21 mouse cellular contexts compared by ENCODE assay signal in the genomic region with DNA sequence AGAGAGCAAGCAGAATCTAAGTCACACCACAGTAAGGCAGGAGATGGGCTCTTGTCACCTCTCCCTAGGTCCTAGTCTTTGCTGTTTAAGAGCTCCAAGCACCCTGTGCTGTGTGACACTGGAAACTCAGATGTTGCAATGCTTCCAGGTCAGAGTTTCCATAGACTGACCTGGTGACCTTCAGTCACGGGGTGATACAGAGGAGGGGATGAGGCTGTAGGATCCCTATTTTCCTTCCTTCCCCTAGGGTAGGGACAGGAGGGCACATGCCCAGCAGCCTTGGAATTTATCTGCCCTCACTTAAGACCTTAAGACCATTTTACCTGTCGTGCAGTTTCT. TPM values are rescaled to one million over a fixed set of nuclear protein-coding genes. Genes with fewer than 3 reads are reported as not detected.
A peak's percentile ranks its signal among the peaks of the same experiment; 100 is the strongest.
DNase-seq lines count a peak whose midpoint lies in the region; ATAC-seq and TF ChIP-seq lines count a peak whose summit lies in the region.
"Had no signal": no experiment of that assay in that cellular context is flagged by ENCODE, and none has a peak within 500 bp of the region (broad histone marks: within the 10 kb centered on the region; RNA-seq: fewer than 3 reads in every experiment).

No protein-coding gene starts in this region.

- no peaks in the 10 kb centered on the region for H3K27me3 ChIP-seq in heart, adult 2 months (ENCODE audit: control insufficient read depth, insufficient read depth, low read length)
- no peaks in the 10 kb centered on the region for H3K27me3 ChIP-seq in heart, embryonic 12.5 days (replicated peaks)
- H3K27me3 ChIP-seq in stomach, embryonic 16.5 days (ENCODE audit: control insufficient read depth, insufficient read depth, low read length): no peaks in the 10 kb centered on the region
- no peaks in the 10 kb centered on the region for H3K27me3 ChIP-seq in stomach, postnatal 0 days (ENCODE audit: control insufficient read depth, insufficient read depth, low read length)
- no peaks in the 10 kb centered on the region for H3K27me3 ChIP-seq in liver, embryonic 14.5 days (ENCODE audit: control insufficient read depth, insufficient read depth, low read length)
- H3K27me3 ChIP-seq: hindbrain, embryonic 12.5 days had no signal

- TF ChIP-seq EP300 in heart, adult 2 months (IDR thresholded peaks at IDR 0.05; ENCODE audit: insufficient read depth, low read depth, low read length): no peak
- no peak for TF ChIP-seq EP300 in stomach, postnatal 0 days (optimal IDR thresholded peaks at IDR 0.05)
- TF ChIP-seq EP300 in liver, embryonic 14.5 days (IDR thresholded peaks at IDR 0.05; ENCODE audit: low read depth): no peak

- DNase-seq in heart, adult 2 months: no peak
- no peak for DNase-seq in stomach, postnatal 0 days (ENCODE audit: low spot score)
- peak in 1 of 3 experiments; percentile 14 for DNase-seq in liver, embryonic 14.5 days (ENCODE audit: low read depth in 3 of 3, low spot score in 3 of 3)
- DNase-seq in ovary, postnatal 10 days (ENCODE audit: low spot score): no peak
- no peak for DNase-seq in kidney, postnatal 14 days
- no peak for DNase-seq in gastrocnemius, postnatal 10 days
- DNase-seq: adrenal gland, postnatal 25 days; cerebellum, postnatal 25 days; kidney, adult 8-10 months; lung, adult 18-20 months; right cerebral cortex, postnatal 25 days; thymus, postnatal 25 days had no signal

- peaks cover 16% of the 10 kb centered on the region for H3K4me1 ChIP-seq in heart, adult 2 months (ENCODE audit: control insufficient read depth, insufficient read depth, low read length)
- H3K4me1 ChIP-seq in heart, embryonic 12.5 days (replicated peaks): peaks cover 34% of the 10 kb centered on the region
- peaks cover 24% of the 10 kb centered on the region for H3K4me1 ChIP-seq in stomach, embryonic 16.5 days (ENCODE audit: control insufficient read depth, insufficient read depth, low read length)
- H3K4me1 ChIP-seq in stomach, postnatal 0 days (replicated peaks; ENCODE audit: control insufficient read depth, insufficient read depth): peaks cover 5% of the 10 kb centered on the region; the same call in 1 of the 2 replicates
- H3K4me1 ChIP-seq in liver, embryonic 14.5 days (replicated peaks; ENCODE audit: control insufficient read depth in 2 of 2, insufficient read depth in 2 of 2, low read length in 1 of 2): peaks cover 0 to 5% of the 10 kb centered on the region in 2 experiments; a peak in 1 of 4 replicates

- H3K4me3 ChIP-seq in heart, adult 2 months: no peak overlapping the region
- no peak overlapping the region for H3K4me3 ChIP-seq in heart, embryonic 12.5 days
- no peak overlapping the region for H3K4me3 ChIP-seq in stomach, embryonic 16.5 days (replicated peaks; ENCODE audit: low read length)
- no peak overlapping the region for H3K4me3 ChIP-seq in stomach, postnatal 0 days (ENCODE audit: low read depth, low read length)
- no peak overlapping the region for H3K4me3 ChIP-seq in liver, embryonic 14.5 days (ENCODE audit: insufficient read depth in 1 of 2, low read depth in 2 of 2, low read length in 2 of 2)
- H3K4me3 ChIP-seq: hindbrain, embryonic 12.5 days; left cerebral cortex, adult 2 months had no signal

- no peak for TF ChIP-seq CTCF in heart, adult 2 months (IDR thresholded peaks at IDR 0.05)
- TF ChIP-seq CTCF in stomach, postnatal 0 days (IDR thresholded peaks at IDR 0.05; ENCODE audit: low read depth): no peak
- TF ChIP-seq CTCF in liver, embryonic 14.5 days (IDR thresholded peaks at IDR 0.05; ENCODE audit: low read depth): no peak

- H3K9ac ChIP-seq in heart, adult 2 months (ENCODE audit: low read depth, low read length): no peak overlapping the region
- H3K9ac ChIP-seq in heart, embryonic 12.5 days: no peak overlapping the region
- H3K9ac ChIP-seq in stomach, embryonic 16.5 days (ENCODE audit: low read length): peak overlapping the region; percentile 17; the same call in 1 of the 2 replicates
- no peak overlapping the region for H3K9ac ChIP-seq in stomach, postnatal 0 days (ENCODE audit: low read length)
- no peak overlapping the region for H3K9ac ChIP-seq in liver, embryonic 14.5 days (replicated peaks)
- H3K9ac ChIP-seq: hindbrain, embryonic 12.5 days had no signal

- H3K27ac ChIP-seq in heart, adult 2 months: peak overlapping the region; percentile 44
- H3K27ac ChIP-seq in heart, embryonic 12.5 days (ENCODE audit: poor library complexity, severe bottlenecking): no peak overlapping the region
- H3K27ac ChIP-seq in stomach, embryonic 16.5 days (ENCODE audit: low read length): no peak overlapping the region
- H3K27ac ChIP-seq in stomach, postnatal 0 days (replicated peaks): no peak overlapping the region
- H3K27ac ChIP-seq in liver, embryonic 14.5 days: no peak overlapping the region
- H3K27ac ChIP-seq: hindbrain, embryonic 12.5 days; left cerebral cortex, adult 2 months had no signal

- H3K9me3 ChIP-seq in heart, embryonic 12.5 days (replicated peaks): no peaks in the 10 kb centered on the region
- no peaks in the 10 kb centered on the region for H3K9me3 ChIP-seq in stomach, embryonic 16.5 days (replicated peaks; ENCODE audit: control insufficient read depth, low read length)
- H3K9me3 ChIP-seq in stomach, postnatal 0 days (ENCODE audit: control insufficient read depth, low read length): no peaks in the 10 kb centered on the region
- no peaks in the 10 kb centered on the region for H3K9me3 ChIP-seq in liver, embryonic 14.5 days (ENCODE audit: control insufficient read depth, low read length)
- H3K9me3 ChIP-seq: hindbrain, embryonic 12.5 days had no signal

- no peak overlapping the region for H3K4me2 ChIP-seq in heart, embryonic 12.5 days
- no peak overlapping the region for H3K4me2 ChIP-seq in stomach, embryonic 16.5 days (ENCODE audit: low read depth, low read length)
- no peak overlapping the region for H3K4me2 ChIP-seq in stomach, postnatal 0 days (replicated peaks; ENCODE audit: low read depth)
- H3K4me2 ChIP-seq in liver, embryonic 14.5 days (ENCODE audit: low read depth): no peak overlapping the region
- H3K4me2 ChIP-seq: heart, embryonic 11.5 days; hindbrain, embryonic 12.5 days had no signal

- WGBS in heart, adult 2 months: 73% methylated on average over 2 of the region's 2 CpGs
- 63% methylated on average over 2 of the region's 2 CpGs for WGBS in heart, embryonic 12.5 days
- 67% methylated on average over 2 of the region's 2 CpGs for WGBS in stomach, embryonic 16.5 days
- WGBS in stomach, postnatal 0 days: 80% methylated on average over 2 of the region's 2 CpGs
- 37% methylated on average over 2 of the region's 2 CpGs for WGBS in liver, embryonic 14.5 days (ENCODE audit: insufficient replicate concordance)

- intact Hi-C loops in heart, adult 2 months (cut with DNase I): no loop called here

- no peaks in the 10 kb centered on the region for H3K79me2 ChIP-seq in heart, adult 2 months (replicated peaks; ENCODE audit: control insufficient read depth, insufficient read depth, low read length)

- no peak for TF ChIP-seq POLR2A in heart, adult 2 months (IDR thresholded peaks at IDR 0.05; ENCODE audit: insufficient read depth, low read depth, low read length)

- no peak for ATAC-seq in heart, embryonic 12.5 days (ENCODE audit: insufficient number of reproducible peaks, low FRiP score)
- no peak for ATAC-seq in stomach, embryonic 16.5 days (ENCODE audit: insufficient read depth, low FRiP score)
- no peak for ATAC-seq in stomach, postnatal 0 days (ENCODE audit: low FRiP score, low TSS enrichment)
- peak; percentile 54 for ATAC-seq in liver, embryonic 14.5 days (ENCODE audit: insufficient read depth)

- no peaks in the 10 kb centered on the region for H3K36me3 ChIP-seq in heart, adult 2 months (ENCODE audit: control insufficient read depth, insufficient read depth, low read length)
- H3K36me3 ChIP-seq in heart, embryonic 12.5 days: no peaks in the 10 kb centered on the region
- no peaks in the 10 kb centered on the region for H3K36me3 ChIP-seq in stomach, embryonic 16.5 days (ENCODE audit: control insufficient read depth, insufficient read depth, low read length)
- H3K36me3 ChIP-seq in stomach, postnatal 0 days (ENCODE audit: control insufficient read depth, insufficient read depth, low read length): no peaks in the 10 kb centered on the region
- no peaks in the 10 kb centered on the region for H3K36me3 ChIP-seq in liver, embryonic 14.5 days (replicated peaks; ENCODE audit: control insufficient read depth, insufficient read depth, low read depth)
- H3K36me3 ChIP-seq: hindbrain, embryonic 12.5 days had no signal

RNA-seq across cellular contexts. Expression of a gene that starts 27.4 kb away (rescaled TPM):
- total RNA-seq in heart, adult 2 months (2021): not detected
- not detected in 2 replicates for polyA plus RNA-seq in heart, adult 2 months (2012; rRNA removed)
- 0.23 TPM in 1 of 2 replicates, not detected in the other for polyA plus RNA-seq in heart, embryonic 12.5 days (2016; fragmentation: Nextera tagmentation; extraction: Ambion mirVana)
- polyA plus RNA-seq in stomach, embryonic 16.5 days (2015; fragmentation: Nextera tagmentation; extraction: Ambion mirVana): 33.0 and 35.9 TPM in 2 replicates
- 29.2 and 29.8 TPM in 2 replicates for polyA plus RNA-seq in stomach, postnatal 0 days (2015; fragmentation: Nextera tagmentation; extraction: Ambion mirVana)
- polyA plus RNA-seq in liver, embryonic 14.5 days (2012; rRNA removed): 0.02 and 0.03 TPM in 2 replicates
- 0.20 TPM in 1 of 2 replicates, not detected in the other for polyA plus RNA-seq in liver, embryonic 14.5 days (2014; fragmentation: Nextera tagmentation; extraction: Ambion mirVana)
- total RNA-seq in gastrocnemius, postnatal 10 days (2021): not detected
- total RNA-seq: adrenal gland, postnatal 25 days; gastrocnemius, adult 8-10 months; left cerebral cortex, adult 2 months; monocyte, adult 5-6 weeks had no signal
- polyA plus RNA-seq: embryonic facial prominence, embryonic 11.5 days; forebrain, embryonic 11.5 days; heart, embryonic 11.5 days; hindbrain, embryonic 12.5 days had no signal

RNA-seq across cellular contexts. Expression of a gene that starts 46.0 kb away (rescaled TPM):
- 10 to 100 TPM; 45.7 to 53.4 TPM for total RNA-seq in heart, adult 2 months (2021)
- polyA plus RNA-seq in heart, adult 2 months (2012; rRNA removed): 59.5 and 104 TPM in 2 replicates
- 118 and 119 TPM in 2 replicates for polyA plus RNA-seq in heart, embryonic 12.5 days (2016; fragmentation: Nextera tagmentation; extraction: Ambion mirVana)
- polyA plus RNA-seq in stomach, embryonic 16.5 days (2015; fragmentation: Nextera tagmentation; extraction: Ambion mirVana): 131 and 144 TPM in 2 replicates
- 249 and 273 TPM in 2 replicates for polyA plus RNA-seq in stomach, postnatal 0 days (2015; fragmentation: Nextera tagmentation; extraction: Ambion mirVana)
- 86.0 and 111 TPM in 2 replicates for polyA plus RNA-seq in liver, embryonic 14.5 days (2012; rRNA removed)
- polyA plus RNA-seq in liver, embryonic 14.5 days (2014; fragmentation: Nextera tagmentation; extraction: Ambion mirVana): 183 and 196 TPM in 2 replicates
- total RNA-seq in gastrocnemius, postnatal 10 days (2021): 10 to 100 TPM; 51.5 to 56.1 TPM

Comparison
In these comparisons a context has a peak if more than half of its experiments do, and no peak if none do; other contexts are left out.
1. RNA of a gene that starts 27.4 kb away (polyA plus RNA-seq): 33.0 to 35.9 TPM in stomach, embryonic 16.5 days and 29.2 to 29.8 TPM in stomach, postnatal 0 days; 0.23 TPM in heart, embryonic 12.5 days, 0.02 to 0.20 TPM in liver, embryonic 14.5 days and not detected in heart, adult 2 months; every median in the first group is over 10 times any median in the second.